Mouse (Mus musculus) forebrain, embryonic 12.5 days (tissue): ENCODE measurements around the gene Gm3182. TPM values are rescaled to one million over a fixed set of nuclear protein-coding genes. Genes with fewer than 3 reads are reported as not detected.
A peak's percentile ranks its signal among the peaks of the same experiment; 100 is the strongest.
"Not testable (repeated sequence)": the region's sequence is repeated elsewhere in the genome, so short reads cannot be mapped to it uniquely, and the experiment has no call there.

Experiments
- ATAC-seq: fragments of 200-750 bp; cut with Nextera tagmentation; 2 replicates; pipeline ENCODE4 v1.8.0; 2017; ENCODE audit warnings: moderate TSS enrichment; ENCODE audit not compliant: low FRiP score
- H3K27ac ChIP-seq: fragments of 300-500 bp; sonication (generic); 2 replicates; pipeline ENCODE4 v1.5.1; 2016; ENCODE audit warnings: mild to moderate bottlenecking
- H3K27me3 ChIP-seq: fragments of 300-500 bp; sonication (generic); 2 replicates; pipeline ENCODE4 v1.6.1; 2016; ENCODE audit warnings: mild to moderate bottlenecking
- H3K36me3 ChIP-seq: fragments of 300-500 bp; sonication (generic); replicated peaks from 2 replicates; pipeline ENCODE4 v1.6.1; 2016; ENCODE audit warnings: mild to moderate bottlenecking
- H3K4me1 ChIP-seq: fragments of 300-500 bp; sonication (generic); 2 replicates; pipeline ENCODE4 v1.6.1; 2016
- H3K4me2 ChIP-seq: fragments of 300-500 bp; sonication (generic); 2 replicates; pipeline ENCODE4 v1.6.1; 2016; ENCODE audit warnings: mild to moderate bottlenecking, moderate library complexity
- H3K4me3 ChIP-seq: fragments of 300-500 bp; sonication (generic); replicated peaks from 2 replicates; pipeline ENCODE4 v1.5.1; 2016; ENCODE audit warnings: mild to moderate bottlenecking
- H3K9ac ChIP-seq: fragments of 300-500 bp; sonication (generic); 2 replicates; pipeline ENCODE4 v1.6.1; 2016; ENCODE audit warnings: mild to moderate bottlenecking
- H3K9me3 ChIP-seq: fragments of 300-500 bp; sonication (generic); 2 replicates; pipeline ENCODE4 v1.6.1; 2016
- WGBS: fragments of 180-500 bp; shearing (Covaris S2); methylation state at CpG from one replicate; pipeline ENCODE4 v1.1.7; 2016; 5-methylcytosine and 5-hydroxymethylcytosine counted together
- polyA plus RNA-seq: library from polyadenylated mRNA; unstranded; fragments of >200 nt; fragmentation: Nextera tagmentation; extraction: Ambion mirVana; gene quantifications from 2 replicates; pipeline ENCODE4 v1.2.1, GENCODE M21; 2016

Gm3182 gene
- polyA plus RNA-seq = not detected in 2 replicates

DNA sequence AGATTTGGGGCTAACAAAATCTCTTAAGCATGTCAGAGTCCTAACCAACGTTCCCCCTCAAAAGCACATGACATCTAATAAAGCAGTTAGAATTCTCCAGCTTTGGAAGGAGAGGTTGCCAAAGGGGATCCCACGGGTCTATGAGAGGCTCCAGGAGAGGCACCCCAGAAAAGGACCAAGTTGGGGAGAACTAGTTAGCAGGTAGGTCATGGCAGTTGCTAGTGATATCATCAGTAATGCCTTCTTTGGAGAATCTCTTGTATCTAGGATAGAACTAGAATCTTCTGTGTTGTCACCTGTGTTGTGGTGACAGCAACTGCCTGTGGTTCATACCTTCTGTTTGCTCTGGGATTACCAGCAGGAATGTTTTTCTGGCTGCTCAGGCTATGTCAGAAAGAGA lies at the start of gene Gm3182:
Gene Gm3182, plus strand, starts transcription at position 301 of the 400 bp plus-strand sequence.
- not testable (repeated sequence) for H3K27ac ChIP-seq, H3K4me2 ChIP-seq, ATAC-seq, H3K4me1 ChIP-seq, H3K9me3 ChIP-seq, H3K36me3 ChIP-seq, H3K9ac ChIP-seq, H3K4me3 ChIP-seq, H3K27me3 ChIP-seq
- 83% methylated on average over 1 of the region's 2 CpGs for WGBS

GRCm38 (mm10) chr14:4499425-4499824 lies 17.9 kb downstream of the Gm3182 start:
- not testable (repeated sequence) for H3K36me3 ChIP-seq, H3K27me3 ChIP-seq, H3K27ac ChIP-seq, H3K4me1 ChIP-seq, ATAC-seq, H3K9me3 ChIP-seq
- Histone ChIP-seq H3K4me3 (peak overlapping the region; percentile 36), H3K9ac (0 out of 2 replicates have a peak overlapping the region, but pooled peaks have one; percentile 25), H3K4me2 (peak overlapping the region; percentile 54)
- under 1% methylated on average over 19 of the region's 25 CpGs for WGBS

Other genes with a start within 250 kb of the Gm3182 start
- gene Gm3138, start 232.1 kb upstream of the Gm3182 start, polyA plus RNA-seq = not detected in 2 replicates
- gene Gm3149, start 164.5 kb upstream of the Gm3182 start, polyA plus RNA-seq = not detected in 2 replicates
- gene 2610042L04Rik, start 147.0 kb upstream of the Gm3182 start, polyA plus RNA-seq = 2.0 and 2.3 TPM in 2 replicates
- not detected in 2 replicates for gene Gm3159, start 84.2 kb upstream of the Gm3182 start, polyA plus RNA-seq
- gene Gm3164, start 66.3 kb upstream of the Gm3182 start, polyA plus RNA-seq = 1.8 and 2.7 TPM in 2 replicates
- 0.65 TPM in 1 of 2 replicates, not detected in the other for gene Gm3173, start 50.8 kb upstream of the Gm3182 start, polyA plus RNA-seq
- not detected in 2 replicates for gene Gm3047, start 73.7 kb downstream of the Gm3182 start, polyA plus RNA-seq
- gene Gm8159, start 150.6 kb downstream of the Gm3182 start, polyA plus RNA-seq = not detected in 2 replicates
- 0.23 TPM in 1 of 2 replicates, not detected in the other for gene Gm3239, start 182.4 kb downstream of the Gm3182 start, polyA plus RNA-seq
- gene Gm7876, start 227.5 kb downstream of the Gm3182 start, polyA plus RNA-seq = not detected in 2 replicates
- 0.99 and 1.3 TPM in 2 replicates for gene Gm3252, start 245.0 kb downstream of the Gm3182 start, polyA plus RNA-seq